Mouse (Mus musculus): ENCODE measurements at regions not wholly inside any gene's neighbourhood (a gene's known extent, or its start where the extent isn't known, plus 50 kb on each side); places are given as distances from the start of the nearest gene placed in this dataset.

DNA sequence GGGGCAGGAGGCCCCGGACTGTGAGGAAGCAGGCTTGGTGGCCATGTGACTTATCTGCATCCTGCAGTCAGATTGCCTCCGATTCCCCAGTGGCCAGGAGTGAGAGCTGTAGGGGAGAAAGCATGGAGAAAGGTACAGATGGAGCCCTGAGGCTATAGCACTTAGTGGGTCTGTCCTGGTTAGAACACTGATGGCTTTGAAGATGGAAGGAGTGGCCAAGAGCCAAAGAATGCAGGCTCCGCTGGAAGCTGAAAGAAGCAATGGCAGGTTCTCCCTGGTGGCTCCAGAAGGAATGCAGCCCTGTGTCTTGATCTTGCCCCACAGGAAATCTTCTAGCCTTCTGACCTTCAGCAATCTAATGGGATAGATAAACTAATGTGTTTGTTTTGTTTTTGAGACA lies 926.3 kb downstream of the 4930447A16Rik start:
- DNase-seq (ENCODE audit: low spot score in 2 of 2) = no peak

DNA sequence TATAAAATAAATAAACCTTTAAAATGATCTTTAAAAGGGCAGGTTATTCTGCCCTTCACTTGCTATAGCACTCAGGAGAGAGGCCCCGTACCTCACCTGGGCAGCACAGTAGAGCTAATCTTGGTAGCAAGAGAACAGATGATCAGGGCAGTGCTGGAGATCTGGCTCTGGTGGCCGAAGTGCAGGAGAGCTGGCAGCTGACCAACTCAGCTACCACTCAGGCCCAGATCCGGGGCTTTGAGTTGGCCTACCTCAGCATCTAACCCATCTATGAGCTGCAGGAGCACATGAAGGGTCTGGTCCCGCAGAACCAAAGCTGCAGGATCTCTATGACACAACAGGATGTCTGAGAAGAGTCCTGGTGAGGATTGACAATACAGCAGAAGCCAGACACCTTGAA lies 928.0 kb downstream of the 4930447A16Rik start:
- DNase-seq (ENCODE audit: low spot score in 2 of 2) = no peak

DNA sequence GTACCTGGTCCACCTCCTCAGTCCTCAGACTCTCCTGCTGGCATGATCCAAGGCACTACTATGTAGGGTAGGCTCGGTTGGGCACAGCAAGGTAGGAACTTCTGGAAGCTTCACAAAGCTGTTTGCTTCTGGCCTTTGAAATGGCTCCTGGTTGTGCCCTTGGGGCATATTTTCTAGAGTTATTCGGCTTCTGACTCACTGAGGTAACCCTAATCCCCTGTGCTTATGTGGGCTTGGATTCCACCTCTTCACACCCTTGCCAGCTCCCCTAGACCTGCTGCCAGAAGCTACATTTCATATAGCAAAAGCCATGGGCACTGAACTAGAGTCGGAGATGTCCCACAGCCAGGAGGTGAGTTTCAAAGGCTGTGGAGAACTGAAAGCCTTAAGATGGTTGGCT lies 933.7 kb downstream of the 4930447A16Rik start:
- DNase-seq (ENCODE audit: low spot score in 2 of 2) = no peak

DNA sequence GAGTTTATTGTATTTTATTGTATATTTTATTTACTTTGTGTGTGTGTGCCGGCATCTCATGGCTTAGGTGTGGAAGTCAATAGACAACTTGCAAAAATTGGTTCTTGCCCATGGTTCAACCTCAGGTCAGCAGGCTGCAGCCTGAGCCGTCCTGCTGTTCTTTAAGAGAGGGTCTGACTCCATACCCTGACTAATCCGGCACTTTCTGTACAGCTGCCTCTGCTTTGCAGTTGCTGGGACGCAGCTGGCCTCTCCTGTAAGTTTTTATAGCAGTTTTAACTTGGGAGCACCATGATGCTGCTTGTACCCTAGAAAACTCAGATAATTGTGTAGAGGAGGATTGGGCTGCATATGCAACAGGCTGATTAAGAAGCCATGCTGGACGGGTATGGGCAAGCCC lies 938.2 kb downstream of the 4930447A16Rik start:
- no peak for DNase-seq (ENCODE audit: low spot score in 2 of 2)

DNA sequence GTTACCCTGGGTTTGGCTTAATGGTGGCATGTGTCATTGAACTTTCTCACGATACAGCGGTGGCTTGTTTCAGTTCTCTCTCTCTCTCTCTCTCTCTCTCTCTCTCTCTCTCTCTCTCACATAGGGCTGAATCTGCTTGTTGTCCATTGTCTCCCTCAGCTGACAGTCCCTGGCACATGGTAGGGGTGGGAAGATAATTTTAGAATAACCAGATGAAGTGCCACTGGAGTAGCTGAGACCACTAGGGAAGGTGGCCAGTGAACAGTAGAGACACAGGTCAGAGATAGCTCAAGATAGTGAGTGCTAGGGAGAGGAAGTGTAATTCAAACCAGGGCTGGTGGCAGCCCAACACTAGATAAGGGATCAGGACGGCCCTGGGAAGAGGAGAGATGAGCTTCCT lies 938.7 kb downstream of the 4930447A16Rik start:
- no peak for DNase-seq (ENCODE audit: low spot score in 2 of 2)

DNA sequence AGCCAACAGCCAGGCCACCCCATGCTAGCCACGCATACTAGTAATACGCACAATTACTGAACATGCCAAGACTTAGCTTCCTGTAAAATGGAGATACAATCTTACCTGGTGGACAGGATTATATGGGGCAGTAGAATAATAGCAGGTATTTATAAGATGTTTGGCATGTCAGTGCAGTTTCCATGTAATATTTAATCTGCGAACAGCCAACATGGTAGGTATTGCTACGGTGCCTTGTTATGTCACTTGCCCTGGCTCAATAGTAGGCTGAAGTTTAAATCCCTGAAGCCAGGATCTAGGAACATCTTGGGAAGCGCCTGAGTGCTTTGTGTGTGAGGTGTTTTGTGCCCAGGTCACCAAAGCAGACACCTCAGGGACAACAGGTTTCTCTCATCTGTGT lies 942.3 kb downstream of the 4930447A16Rik start:
- DNase-seq (ENCODE audit: low spot score in 2 of 2) = no peak

DNA sequence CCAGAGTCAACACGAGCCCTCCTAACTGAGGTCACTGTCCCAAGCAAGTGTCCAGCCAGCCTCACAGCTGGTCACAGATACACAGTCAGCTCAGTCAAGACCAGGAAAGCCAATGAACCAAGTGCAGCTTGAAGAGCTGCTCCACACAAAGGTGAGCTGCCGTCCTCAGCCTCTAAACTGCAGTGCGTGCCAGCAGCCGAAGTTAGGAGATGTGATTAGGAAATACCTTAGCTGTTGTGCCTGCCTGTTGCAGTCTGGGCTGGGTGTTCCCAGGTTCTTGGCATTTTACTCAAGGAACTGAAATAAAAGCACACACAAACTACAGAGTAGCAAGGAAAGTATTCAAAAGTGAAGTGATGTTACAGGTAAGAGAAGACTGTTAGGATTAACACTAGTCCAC lies 942.9 kb downstream of the 4930447A16Rik start:
- DNase-seq (ENCODE audit: low spot score in 2 of 2) = no peak

DNA sequence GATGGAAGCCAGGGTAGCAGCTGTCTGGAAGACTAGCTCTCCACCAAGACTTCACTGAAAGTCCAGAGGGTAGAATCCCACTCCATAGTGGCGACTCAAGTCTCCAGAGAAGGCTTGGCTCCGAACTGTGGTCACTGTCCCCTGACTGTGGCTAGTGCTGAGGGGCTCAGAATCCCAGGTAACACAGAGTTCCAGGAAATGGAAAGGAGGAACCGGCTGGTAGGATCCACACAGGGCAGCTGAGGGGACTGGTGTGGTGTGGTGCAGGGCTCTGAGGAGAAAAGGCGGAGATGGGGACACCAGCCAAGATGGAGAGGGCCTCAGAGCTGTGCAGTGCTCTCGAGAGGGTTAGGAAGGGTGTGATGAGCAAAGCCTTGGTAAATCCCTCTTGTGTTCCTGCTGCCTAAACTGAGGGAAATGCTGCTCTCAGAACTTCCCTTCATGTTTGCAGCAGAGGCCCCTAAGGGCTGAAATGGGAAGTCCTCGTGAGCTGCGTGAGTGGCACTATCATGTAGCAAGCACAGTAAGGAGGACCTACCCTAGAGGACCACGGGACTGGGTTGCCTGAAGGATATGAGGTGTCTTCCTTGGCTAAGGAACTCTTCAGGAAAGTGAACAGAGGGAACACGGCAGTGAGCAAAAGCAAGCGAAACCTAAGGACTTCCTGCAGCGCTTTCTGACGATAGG lies 946.2 kb downstream of the 4930447A16Rik start:
- no peak for DNase-seq (ENCODE audit: low spot score in 2 of 2)

DNA sequence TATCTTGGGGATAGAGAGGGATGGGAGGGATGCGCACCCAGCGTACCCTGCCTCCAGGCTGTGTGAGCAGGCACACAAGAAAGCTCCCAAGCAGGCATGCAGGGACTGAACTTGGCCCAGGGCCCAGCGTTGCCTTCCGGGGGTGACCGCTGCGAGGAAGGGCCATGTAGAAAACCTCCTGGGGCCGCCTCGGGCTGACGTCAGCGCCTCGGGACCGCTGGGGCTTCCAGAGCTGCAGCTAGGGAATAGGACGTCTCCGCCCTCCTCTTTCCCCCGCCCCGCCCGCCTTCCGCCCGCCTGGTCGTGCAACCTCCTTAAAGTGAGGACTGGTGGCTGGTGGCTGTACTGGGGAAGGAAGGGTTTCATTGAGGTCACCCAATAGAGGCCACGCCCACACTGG lies 948.4 kb downstream of the 4930447A16Rik start:
- peak; percentile 39 to 41 for DNase-seq (ENCODE audit: low spot score in 2 of 2)

DNA sequence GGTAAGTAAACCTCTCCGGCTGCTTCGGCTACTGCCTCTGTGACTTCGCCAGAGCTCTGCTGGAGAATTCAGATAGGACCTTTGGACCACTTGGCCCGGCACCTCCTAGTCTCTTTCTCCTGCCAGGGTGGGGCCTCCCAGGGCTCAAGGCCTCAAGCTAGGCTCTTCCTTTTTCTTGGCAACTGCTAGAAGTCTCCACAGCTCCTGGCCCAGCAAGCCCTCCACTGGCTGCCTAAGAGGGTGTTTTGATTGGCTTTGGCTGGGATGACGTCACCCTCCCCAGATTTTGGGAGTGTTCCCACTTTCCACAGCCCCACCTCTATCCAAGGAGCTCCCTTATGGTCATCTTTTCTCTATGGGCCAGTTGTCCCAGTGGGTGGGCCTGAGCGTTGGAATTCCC lies 949.4 kb downstream of the 4930447A16Rik start:
- DNase-seq (ENCODE audit: low spot score in 2 of 2) = no peak

DNA sequence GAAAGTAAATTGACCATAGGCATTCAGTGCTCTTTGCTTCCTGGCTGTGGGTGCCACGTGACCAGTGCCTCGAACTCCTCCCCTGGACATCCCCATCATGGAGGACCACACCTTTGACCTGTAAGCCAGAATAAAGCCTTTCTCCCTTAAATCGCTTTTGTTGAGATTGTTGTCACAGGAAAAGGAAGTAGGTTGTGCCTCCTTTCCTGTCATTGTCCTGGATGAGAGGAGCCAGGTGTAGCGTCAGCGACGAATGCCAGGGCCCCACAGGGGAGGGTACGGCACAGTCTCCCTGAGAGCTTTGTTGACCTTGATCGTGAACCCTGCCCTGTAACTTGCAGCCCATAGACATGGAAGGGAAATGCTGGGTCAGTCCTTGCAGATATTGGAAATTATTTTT lies 952.8 kb downstream of the 4930447A16Rik start:
- DNase-seq (ENCODE audit: low spot score in 2 of 2) = no peak

DNA sequence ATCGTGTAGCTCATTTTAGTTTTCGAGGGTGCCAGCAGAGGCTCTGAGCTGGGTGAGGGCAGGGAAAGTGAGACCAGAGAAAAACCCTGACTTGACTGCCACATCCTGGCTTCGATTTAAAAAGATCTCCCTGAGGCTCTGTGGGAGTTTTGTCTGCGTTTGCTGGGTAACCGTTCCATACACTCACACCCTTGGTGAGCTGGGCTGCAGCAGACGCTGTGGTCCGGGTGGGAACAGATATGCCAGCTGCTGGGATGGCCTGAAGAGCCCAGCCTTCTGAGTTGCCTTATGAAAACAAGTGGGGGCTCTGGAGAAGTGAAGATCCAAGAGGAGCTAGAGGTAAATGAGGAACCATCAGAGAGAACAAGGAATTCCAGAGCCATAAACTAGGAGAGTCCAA lies 962.3 kb downstream of the 4930447A16Rik start:
- DNase-seq (ENCODE audit: low spot score in 2 of 2) = no peak

DNA sequence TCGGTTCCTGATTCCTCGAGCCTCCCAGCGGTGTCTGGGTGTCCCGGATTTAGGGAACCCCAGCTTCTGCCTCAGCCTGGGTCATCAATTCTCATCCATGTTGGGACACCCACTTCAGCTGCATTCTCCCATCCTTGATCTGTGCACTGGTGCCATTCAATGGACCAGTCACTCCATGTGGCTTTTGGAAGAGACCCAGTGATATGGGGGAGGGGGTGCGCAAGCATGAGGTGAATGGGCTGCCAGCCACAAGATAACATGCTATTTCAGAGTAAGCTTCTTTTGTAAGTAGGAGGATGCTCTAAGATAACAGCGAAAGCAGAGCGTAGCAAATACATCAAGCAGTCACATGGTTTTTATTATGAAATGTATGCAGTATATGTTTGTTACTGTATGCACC lies 963.1 kb downstream of the 4930447A16Rik start:
- no peak for DNase-seq (ENCODE audit: low spot score in 2 of 2)

DNA sequence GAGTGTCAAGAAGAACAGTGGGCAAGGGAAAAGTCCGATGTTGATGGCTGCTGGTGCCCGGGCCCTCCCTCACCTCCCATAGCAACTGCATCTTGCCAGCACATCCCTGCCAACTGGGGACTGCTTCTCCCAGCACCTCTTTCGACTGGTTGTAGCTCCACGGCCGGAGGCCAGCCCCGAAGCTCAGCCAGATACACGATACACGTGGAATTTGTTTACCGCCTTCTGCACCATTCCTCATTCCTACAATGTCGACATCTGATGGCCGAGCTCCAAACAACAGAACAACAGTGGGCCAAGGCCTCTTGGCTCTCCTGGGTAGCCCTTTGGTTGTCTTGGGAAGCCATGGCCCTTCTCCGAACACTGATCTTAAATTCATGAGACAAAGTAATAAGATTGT lies 965.1 kb downstream of the 4930447A16Rik start:
- DNase-seq (ENCODE audit: low spot score in 2 of 2) = no peak

DNA sequence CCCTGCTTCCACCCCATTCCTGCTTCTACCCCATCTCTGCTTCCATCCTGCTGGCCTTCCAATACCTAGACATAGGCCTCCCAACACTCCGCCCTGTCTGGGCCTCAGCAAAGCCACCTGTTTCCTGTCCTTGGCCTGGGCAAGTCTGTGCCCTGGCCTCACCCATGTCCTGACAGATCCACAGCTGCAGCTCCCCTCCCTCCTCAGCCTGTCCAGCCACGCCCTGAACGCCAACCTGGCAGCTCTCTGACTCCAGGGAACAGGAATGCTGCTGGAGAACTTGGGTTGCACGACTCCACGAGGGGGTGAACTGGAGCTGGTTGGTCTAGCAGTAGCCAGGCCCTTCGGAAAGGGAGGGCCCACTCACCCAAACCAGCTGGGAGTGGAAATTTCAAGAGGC lies 966.1 kb downstream of the 4930447A16Rik start:
- no peak for DNase-seq (ENCODE audit: low spot score in 2 of 2)

DNA sequence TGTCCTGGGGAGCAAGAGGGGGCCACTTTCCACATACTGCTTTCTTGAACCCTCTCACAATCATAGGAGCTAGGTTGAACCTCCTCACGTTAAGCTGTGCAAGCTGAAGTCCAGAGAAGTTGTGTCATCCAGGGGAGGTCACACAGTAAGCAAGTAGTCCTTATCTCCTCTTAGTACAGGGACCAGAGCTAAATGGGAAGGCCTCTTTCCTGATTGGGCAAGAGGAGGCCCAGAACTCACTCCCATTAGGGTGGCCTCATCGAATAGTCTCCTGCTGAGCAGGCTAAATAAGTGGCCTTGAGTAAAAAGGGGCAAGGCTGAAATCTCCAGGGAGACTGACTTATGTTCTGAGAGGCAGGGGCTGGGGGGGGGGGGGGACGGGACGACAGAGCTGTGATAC lies 966.5 kb downstream of the 4930447A16Rik start:
- no peak for DNase-seq (ENCODE audit: low spot score in 2 of 2)

DNA sequence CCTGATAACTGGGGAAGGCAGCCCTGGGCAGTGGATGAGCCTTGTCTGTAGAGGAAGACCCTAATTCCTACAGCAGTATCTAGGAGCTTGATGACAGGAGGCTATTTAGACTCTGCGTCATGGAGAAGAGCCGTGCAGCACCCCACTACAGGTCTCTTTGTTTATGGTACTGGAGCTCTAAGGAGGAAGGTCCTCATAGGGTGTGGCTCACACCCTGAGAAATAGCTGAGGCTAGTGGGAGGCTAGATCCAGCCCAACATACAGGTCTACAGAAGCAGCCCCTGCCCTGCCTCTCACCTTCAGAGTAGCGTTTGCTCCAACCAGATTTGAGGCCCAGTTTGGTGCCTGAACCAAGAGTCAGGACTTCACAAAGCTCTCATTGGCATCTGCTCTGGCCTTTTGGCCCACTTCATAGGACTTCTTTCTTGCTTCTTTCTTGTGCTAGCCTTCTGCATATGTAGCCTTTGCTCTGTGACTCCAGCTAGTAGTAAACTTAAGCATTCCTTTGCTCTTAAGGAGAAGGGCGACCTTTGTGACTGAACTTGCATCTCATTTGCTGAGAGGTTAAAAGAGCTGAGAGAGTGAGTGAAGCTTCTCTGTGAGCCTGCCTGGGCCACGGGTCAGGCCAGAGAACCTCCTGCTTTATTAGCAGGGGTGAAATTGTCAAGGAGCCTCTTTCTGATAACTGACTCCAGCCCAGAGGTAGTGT lies 967.2 kb downstream of the 4930447A16Rik start:
- DNase-seq (ENCODE audit: low spot score in 2 of 2) = no peak

DNA sequence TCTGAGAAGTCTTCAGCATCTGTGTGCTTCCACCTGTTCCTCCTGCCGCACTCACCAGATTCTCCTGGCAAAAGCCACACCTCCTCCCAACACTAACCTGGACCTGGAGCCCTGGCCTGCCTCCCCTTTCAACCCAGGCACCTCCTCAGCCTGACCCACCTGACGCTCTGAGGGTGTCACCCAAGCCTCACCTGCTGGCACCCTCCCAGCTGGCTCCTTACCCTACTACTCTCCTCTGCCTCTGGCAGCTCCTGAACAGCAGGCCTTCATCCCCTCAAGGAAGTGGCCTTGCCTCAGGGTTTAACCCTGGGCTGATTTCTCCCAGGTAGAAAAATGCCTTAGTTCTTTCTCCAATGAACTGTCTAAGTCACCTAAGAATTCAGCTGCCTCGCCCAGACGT lies 973.5 kb downstream of the 4930447A16Rik start:
- DNase-seq (ENCODE audit: low spot score in 2 of 2) = no peak

DNA sequence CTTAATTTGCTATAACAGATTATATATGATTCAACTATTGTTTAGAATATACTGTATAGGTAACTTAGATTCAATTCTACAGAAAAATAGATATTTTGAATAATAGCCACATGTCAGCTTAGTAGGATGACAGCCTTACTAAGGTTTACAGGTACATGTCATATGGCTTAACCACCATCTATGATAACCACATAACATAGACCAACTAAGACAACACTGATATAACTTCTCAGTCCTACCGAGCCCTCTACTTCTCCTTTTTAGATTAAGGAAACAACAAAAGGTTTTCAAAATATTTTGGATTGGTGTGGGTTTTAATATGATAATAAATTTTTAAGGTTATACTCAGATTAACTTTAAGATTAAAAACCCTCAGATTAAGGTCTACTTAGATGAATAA lies 977.4 kb downstream of the 4930447A16Rik start:
- no peak for DNase-seq (ENCODE audit: low spot score in 2 of 2)

DNA sequence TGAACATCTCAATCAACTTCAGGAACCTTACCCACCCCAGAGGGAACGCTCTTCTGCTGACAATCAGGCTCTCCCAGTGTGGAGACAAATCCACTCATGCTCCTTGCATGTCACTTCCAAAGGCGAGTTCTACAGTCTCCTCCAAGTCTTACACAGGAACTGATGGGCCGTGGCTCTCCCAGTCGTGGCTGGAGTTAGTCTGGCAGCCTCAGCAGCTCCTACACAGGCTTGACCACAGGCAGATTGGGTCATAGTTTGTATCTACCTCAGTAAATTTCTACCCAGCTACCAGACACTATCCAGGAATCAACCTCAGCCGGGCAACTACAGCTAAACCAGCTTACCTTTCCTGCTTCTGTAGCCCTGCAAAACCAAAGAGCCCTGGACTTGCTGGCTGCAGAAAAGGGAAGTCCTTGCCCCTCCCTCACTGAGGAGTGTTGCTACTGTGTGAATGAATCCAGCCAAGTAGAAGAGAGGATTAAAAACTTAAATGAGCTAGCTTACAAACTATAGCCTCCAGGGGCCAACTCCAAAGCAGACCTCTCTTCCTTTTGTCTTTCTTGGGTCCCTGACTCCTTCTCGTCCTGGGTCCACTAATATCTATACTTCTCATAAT lies 978.5 kb downstream of the 4930447A16Rik start:
- DNase-seq (ENCODE audit: low spot score in 2 of 2) = no peak

DNA sequence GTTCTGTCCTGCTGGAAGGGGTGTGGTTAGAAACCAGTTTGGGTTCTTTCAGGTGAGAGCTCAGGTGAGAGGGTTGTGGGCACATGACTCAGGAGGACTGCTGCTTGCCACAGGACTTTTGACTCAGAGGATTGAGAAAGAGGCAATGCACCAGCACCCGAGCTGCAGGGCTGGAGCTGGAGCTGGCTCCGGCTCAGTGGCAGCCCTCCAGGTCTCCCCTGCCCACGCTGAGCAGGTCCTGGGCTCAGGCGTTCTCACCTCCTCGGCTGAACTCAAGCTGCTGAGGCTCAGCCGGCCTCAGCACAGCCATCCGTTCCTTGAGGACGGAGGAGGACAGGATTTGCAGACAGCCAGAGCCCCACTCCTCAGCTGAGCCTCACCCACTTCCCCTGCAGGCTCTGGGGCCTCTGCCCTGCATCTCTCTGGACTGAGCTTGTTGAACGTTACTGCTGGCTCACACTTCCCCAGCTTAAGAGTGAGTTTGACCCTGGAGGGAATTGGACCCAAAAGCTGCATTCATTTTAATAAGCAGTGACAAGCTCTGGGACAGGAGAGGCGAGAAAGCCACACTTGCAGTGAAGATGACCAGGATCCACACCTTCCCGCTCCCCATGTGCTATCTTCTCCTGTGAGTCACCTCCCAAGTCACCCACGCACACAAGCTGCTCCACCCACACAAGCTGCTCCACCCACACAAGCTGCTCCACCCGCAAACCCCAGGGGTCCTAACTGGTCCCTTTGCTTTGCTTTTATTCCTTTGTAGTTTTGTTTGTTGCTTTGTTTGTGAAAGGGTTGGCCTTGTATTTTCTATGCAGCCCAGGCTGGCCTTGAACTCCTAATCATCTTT lies 981.0 kb downstream of the 4930447A16Rik start:
- DNase-seq (ENCODE audit: low spot score in 2 of 2) = peak in 1 of 2 experiments; percentile 42

DNA sequence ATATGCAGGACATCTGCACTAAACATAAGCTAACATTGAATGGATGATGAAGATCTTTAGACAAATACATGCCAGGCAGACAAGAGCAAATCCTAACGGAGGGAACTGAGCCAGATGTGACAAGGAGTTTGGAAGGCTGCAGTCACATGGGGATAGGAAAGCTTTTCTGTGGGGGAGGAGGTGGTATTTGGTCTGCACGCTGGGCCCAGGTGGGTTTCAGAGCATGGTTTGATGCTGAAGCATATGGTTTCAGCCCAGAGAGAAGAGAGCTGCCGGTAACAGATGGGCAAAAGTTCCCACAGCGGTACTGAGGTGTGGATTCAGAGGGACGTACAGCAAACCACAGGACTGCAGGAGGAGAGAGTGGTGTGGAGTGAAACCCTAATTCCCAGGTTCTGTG lies 982.1 kb downstream of the 4930447A16Rik start:
- DNase-seq (ENCODE audit: low spot score in 2 of 2) = no peak
